Mouse (Mus musculus) heart, postnatal 10 days (tissue): ENCODE results near the gene 4933424G06Rik. TPM values are rescaled to one million over a fixed set of nuclear protein-coding genes. Genes with fewer than 3 reads are reported as not detected.
A peak's percentile ranks its signal among the peaks of the same experiment; 100 is the strongest.

Experiments
- DNase-seq, 2 experiments: peaks; one replicate each; pipeline ENCODE4 v3.0.0; 2021
- intact Hi-C: fragments of 180-260 bp; cut with DNase I; formaldehyde crosslinking; loops from one replicate; pipeline ENCODE4 v1.15.1; 2025
- total RNA-seq, 2 experiments: library from RNA; stranded (reverse); gene quantifications; 2 replicates each; pipeline ENCODE4 v1.2.3; 2021

Gene 4933424G06Rik
- total RNA-seq, 2 experiments from 2014 or later: not detected

DNA sequence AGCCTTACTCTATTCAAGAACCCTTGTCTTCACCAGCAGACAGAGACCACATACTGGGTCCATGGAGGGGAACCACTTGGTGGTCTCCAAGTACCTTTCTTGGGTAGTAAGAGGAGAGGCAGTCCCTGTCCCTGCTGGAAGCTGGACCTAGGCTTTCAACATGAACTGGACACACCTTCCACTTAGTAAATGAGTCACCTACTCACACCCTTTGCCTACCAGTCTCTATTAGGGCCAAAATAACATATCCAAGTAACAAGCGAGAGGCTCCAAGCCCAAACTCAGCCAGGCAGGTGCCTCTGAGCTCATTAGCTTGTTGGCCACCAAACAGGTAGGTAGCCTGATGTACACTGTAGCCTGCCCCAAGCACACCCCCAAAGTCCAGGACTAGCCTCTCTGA lies 1.3 kb upstream of the 4933424G06Rik start:
- no peak for DNase-seq
- intact Hi-C loops: loop anchor here (2.0 kb wide), 1 partner anchor 16 kb away; no protein-coding TSS in a partner anchor

DNA sequence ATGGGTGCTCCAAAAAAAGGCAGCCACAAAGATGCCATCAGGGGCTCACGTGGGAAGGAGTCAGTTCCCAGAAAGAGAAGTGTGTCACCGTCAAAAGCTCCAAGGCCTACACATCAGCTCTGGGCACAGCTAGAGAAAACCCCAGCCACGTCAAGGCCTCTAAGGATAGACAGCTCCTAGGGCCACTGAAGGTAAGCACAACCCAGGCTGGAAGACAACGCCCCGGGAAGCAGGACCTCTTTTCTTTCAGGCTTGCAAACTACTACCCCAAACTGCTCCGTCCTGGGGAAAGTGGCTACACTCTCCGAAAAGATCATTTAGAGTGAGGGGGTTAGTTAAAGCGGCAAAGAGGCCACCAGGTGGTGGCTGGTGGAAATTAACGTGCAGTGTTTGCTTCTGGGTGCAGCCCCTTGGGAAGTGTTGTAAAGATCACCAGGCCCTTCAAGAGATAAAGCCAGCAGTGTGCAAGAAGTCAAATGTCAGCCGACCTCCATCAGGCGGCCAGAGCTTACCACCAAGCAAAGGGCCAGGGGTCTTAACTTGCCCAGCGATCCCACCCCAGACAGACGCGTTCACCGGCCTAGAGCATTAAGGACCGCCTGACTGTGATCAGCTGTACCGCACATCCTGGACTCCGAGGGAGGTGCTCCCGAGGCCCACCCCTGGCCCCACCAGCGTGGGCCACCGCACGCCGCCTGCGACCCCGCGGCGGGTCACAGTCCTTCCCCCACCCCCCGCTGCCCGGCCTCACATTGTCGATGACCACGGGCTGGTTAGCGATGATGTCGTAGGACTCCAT lies 695 bp upstream of the 4933424G06Rik start:
- DNase-seq: peak; percentile 41 to 59
- intact Hi-C loops: loop anchor here (2.0 kb wide), 1 partner anchor 16 kb away; no protein-coding TSS in a partner anchor

DNA sequence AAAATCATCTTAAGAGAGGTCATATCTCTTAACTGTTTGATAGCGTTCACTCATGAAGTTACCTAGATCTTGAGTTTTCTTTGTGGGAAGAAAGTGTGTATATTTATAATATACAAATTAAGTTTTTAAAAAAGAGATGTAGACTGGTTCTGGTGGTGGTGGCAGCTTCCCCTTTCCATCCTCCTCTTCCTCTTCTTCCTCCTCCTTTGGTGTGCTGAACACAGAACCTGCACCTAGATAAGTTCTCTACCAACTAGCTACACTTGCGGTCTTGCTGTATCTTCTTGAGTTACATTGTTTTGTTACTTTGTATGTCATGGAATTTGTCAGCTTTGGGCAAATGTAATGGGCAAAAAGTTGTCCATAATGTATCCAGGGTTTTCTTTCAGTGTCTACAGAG lies 1.2 kb downstream of the 4933424G06Rik start:
- intact Hi-C loops: no loop called here
- DNase-seq: no peak

DNA sequence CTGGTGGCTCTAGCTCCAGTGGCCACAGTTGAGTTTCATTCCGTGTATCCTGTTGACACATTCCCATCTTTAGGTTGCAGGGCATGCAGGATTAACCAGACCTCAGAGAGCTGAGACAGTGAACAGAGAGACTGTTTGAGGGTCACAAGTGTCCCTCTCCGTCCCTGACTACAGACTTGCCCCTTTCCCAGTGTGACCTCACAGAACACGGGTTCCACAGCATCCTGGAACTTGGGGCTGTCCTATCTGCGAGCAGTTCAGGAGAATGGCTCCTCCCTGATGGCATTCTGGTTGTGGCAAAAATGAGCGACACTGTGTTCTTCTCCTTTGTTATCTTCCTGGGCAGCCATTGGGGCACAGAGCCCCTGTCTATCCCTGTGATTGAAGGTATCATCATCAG lies 4.4 kb downstream of the 4933424G06Rik start, which contains the start of gene Actr1b:
Actr1b (minus strand) TSS at position 112 of the 400 bp plus-strand sequence.
- DNase-seq: no peak
- intact Hi-C loops: no loop called here

DNA sequence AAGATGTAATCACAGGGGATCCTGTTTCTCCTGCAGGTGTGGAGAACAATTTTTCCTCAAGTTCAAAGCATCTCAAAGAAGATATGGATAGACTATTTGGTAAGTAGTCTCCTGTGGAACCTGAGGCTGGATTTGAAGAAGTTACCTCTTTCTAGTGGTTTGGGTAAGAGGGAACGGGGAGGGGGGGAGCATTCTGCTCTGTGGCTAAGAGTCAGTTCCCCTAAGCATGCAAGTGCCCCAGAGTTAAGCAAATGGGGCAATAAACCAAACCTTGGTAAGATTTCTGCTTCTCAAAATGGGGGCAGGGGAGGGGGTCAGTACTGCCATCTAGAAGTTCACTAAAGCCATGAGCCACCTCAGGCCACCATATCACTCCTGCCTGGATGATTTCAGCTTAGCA lies 8.8 kb downstream of the 4933424G06Rik start:
- no peak for DNase-seq
- intact Hi-C loops: no loop called here

DNA sequence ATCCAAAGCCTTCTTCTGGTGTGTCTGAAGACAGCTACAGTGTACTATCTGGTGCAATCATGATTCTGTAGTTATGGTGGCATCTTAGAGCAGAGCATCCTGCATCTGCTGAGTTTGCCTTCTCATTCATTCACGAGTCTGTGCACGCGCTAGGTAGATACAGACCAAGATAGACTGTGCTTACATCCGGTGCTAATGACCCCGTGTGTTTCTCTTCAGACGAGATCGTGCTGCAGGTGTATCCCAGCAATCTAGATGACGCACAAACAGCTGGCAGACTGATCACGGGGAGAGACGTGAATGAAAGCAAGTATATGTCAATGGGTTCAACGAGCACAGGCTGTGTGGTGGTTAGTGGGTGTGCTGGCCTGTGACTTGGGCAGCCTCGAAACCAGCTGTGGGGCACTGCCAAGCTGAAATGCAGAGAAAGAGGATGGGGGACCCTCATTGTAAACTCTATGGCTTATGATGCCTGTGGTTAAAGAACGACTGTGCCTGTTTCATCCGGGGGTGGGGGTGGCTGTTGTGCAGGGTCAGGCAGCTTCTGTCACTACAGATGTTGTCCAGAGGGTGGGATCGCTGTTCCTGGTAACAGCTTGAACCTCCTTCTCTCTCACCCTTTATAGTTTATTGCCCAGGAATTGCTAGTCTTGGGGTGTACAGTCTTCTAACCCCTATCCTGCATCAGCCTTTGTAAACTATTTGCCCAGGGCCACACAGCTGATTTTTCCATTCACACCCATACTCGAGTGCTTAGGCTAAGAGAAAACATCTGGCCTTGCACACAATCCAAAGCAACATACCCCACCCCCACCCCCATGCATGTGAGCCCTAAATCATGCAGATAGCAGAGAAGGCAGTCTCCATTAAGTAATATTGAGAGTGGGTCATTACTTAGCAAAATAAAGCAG lies 13.5 kb downstream of the 4933424G06Rik start:
- intact Hi-C loops: no loop called here

DNA sequence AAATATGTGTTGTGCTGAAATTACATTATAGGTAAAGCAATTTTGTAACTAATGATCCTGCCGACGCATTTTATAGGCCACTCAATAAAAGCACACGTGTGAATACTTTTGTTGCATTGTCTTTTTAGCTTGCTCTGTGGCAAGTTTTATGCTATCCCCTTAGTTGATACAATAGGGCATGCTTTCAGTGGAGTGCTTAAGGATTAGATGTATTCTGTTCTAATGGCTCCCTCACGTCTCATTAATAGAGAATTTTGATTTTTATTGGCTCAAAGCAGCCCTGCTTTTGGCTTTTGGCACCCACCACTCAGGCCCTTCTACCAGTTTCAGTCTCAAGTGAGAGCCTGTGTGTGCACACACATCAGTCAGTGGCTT lies 14.1 kb downstream of the 4933424G06Rik start:
- no peak for DNase-seq
- intact Hi-C loops: no loop called here

More for the DNA sequence above, 13.5 kb downstream of the 4933424G06Rik start:
- no peak for DNase-seq

DNA sequence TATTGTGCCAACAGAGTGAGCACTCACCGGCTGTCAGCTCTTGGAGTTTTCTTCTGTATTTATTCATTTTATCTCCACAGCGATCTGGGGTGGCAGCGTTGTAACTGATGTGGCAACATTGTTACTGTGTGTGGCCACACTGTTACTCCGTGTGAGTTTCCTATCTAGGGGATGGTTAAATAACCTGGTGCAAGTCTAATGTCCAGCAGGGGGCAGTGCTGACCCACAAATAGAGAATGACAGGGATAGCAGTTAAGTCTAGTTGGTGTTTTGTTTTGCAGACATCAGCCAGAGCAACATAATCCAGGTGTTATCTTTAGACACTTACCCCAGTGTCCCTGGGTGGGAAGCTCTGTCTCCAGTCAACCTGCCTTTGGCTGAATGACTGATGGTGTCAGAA lies 27.4 kb downstream of the 4933424G06Rik start:
- intact Hi-C loops: loop anchor here (2.0 kb wide), 1 partner anchor 514 kb away; no protein-coding TSS in a partner anchor
- peak; percentile 84 to 90 for DNase-seq

DNA sequence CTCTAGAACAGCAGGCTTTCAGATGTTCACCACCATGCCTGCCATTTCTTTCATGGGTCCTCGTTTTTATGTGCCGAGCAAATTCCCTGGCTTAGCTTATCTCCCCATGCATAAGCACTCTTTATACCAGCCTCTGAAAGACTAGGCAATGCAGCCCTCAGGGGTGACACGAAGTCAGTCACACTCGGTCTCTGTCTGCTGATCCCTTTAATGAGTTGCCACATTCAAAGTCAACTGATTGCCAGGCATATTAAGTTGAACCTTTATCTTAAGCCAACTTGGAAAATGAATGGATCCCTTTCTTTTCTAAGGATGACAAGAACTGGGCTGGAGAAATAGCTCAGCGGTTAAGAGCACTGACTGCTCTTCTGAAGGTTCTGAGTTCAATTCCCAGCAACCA lies 29.3 kb downstream of the 4933424G06Rik start:
- DNase-seq: no peak
- intact Hi-C loops: no loop called here

DNA sequence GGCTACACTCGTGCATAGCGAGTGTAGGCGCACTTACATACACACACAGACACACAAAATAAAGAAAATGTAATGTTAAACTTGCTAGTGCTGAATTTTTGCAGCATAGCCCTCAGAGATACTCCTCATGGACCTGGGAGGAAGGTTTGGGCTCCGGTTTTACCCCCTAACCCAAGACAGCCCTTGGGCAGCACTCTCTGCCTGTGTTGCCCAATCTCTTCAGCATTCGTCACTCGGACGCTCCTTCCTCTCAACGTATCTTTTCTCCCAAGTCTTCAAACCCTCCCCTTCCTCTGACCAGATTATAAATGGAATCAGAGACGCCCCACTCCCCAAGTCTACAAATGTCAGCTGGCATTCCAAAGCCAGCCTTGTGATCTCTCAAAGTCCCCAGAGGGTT lies 33.1 kb downstream of the 4933424G06Rik start:
- intact Hi-C loops: no loop called here
- no peak for DNase-seq

DNA sequence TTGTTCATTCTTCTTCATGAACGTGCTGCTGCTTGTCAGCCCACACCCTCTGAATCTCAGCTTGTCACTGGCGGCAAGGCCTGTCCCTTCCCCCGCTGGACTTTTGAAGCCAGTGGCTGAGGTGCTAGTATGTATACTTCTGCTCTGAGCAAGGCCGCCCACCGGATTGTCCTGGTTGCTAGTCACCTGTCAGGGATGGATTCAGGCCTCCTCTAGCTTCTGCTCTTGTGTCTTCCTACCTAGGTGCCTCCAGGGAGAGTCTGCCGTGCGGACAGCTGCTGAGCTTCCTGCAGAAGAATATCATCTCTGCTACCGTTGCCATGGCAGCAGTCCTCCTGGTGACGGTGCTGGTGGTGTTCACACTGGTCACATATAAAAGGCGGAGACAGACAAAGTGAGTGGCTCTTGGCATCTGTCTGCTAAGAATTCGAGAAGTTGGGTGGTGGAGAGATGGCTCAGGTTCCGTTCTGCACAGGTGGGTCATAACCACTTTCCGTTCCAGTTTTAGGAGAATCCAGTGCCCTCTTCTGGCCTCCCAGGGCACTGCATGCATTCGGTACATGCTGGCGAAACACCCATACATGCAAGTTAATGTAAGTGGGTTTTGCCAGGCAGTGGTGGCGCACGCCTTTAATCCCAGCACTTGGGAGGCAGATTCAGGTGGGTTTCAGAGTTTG lies 34.5 kb downstream of the 4933424G06Rik start:
- DNase-seq: peak; percentile 67 to 80
- intact Hi-C loops: loop anchor here (2.0 kb wide), 1 partner anchor 198 kb away; the partner anchor contains the start of gene Ankrd39

DNA sequence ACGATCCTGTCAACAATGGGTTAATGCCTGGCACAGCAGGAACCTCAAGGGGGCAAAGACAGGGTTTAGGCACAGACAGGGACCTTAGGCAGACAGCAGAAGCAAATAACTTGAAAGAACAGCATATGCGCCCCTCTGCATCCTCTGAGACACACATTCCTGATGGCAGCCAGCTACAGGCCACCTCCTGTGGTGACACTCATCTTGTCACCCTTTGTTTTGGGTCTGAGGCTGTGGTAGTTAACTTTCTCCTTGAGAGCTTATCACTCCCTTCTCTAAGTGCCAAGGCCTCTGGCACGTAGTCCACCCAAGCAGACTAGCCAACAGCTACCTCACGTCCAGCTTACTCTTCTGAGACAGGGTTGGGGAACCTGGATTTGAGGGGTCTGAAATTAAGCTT lies 35.7 kb downstream of the 4933424G06Rik start:
- intact Hi-C loops: loop anchor here (2.0 kb wide), 1 partner anchor 199 kb away; the partner anchor contains the start of gene Ankrd39
- DNase-seq: no peak

DNA sequence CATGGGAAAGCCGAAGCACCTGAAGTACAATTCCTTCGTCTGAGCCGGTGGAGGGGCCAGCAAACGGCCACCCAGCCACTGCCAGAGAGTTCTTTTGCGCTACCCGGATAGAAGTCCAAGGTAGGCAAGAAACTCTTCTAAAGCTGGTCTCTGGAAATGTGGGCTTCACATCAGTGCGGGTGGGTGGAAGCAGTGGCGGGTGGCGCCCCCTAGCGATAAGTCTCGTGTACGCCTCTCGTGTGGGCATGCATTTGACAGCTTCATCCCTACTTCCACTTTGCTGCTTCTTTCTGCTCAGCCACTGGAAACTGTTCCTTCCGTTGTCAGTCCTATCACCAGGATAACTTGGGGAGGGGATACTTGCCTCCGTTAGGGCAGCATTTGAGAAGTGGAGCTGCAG lies 36.5 kb downstream of the 4933424G06Rik start:
- intact Hi-C loops: no loop called here
- DNase-seq: peak in 1 of 2 experiments; percentile 56

DNA sequence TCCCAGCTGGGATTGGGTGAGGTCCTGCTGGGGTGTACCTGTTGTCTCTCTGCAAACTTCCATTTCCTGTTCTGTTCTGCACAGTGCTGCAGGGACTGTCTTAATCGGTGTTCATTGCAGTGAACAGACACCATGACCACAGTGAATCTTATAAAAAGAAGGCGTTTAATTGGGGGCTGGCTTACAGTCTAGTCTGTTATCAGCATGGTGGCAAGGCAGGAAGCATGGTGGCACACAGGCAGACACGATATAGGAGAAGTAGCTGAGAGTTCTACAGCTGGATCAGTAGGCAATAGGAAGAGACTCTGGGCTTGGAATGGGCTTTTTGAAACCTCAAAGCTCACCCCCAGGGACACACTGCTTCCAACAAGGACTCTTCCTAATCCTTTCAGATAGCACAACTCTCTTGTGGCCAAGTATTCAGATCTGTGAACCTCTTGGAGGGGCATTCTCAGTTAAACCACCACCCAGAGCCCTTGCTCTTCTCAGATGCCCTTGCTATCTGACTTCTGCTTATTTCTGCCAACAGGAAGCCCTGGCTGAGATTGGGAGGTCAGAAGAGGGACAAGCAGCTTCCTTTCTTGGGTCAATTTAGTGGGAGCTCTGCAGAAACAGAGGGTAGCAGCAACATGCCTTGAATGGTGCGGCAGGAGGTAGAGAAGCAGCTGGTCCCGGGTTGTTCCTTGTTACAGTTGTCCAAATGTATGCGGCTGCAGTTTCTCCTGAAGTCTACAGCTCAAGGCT lies 44.2 kb downstream of the 4933424G06Rik start:
- intact Hi-C loops: no loop called here
- DNase-seq: no peak

DNA sequence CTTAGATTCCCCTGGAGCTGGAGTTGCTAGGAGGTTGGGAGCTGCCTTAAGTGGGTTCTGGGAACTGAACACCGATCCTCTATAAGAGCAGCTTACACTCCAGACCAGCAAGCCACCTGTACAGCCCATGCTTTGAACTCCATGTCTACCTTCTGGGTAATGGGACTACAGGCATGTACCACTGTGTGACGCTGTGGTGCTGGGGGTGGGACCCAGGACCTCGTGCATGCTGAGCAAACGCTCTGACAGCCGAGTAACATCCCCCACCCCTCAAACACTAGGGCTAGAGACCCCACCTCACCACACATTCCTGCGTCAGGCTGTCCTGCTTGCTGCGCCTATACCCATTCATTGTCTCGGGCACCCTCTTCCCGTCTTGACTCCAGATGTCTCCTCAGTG lies 48.6 kb downstream of the 4933424G06Rik start:
- intact Hi-C loops: no loop called here
- DNase-seq: no peak

DNA sequence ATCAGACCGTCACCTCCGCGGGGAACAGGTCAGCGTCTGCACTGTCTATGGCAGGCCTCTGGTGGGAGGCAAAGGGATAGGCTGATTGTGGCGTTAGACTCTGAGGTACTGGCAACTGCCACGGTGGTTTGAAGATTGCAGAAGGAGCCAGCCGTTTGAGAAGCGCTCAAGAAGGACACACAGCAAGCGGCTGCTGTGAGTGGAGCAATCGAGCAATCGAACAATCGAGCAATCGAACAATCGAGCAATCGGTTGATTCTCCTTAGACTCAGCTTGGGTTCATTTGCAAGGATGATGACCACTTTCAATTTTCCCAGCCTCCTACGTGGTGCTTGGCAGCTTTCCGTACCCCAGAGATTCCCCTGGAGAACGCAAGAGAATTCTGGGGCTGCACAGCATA lies 49.1 kb downstream of the 4933424G06Rik start:
- intact Hi-C loops: no loop called here
- no peak for DNase-seq

DNA sequence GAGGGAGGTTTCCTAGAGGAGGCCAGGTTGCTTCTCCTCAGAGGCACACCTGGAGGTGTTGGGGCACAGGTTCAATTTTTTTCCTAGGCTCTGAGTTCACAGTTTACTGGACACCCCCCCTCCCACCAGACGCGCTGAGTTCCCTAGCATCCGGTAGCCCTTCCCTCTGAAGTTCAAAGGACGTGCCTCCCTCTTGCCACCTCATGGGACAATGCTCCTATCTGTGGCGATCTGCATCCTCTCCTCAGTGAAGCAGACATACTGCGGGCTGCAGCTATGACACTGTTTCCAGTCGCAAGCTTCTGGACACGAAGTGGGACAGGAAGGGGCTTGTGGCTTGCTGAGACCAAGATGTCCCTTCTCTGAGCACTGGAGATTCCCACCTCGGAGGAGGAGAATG lies 50.5 kb downstream of the 4933424G06Rik start:
- DNase-seq: no peak
- intact Hi-C loops: no loop called here

DNA sequence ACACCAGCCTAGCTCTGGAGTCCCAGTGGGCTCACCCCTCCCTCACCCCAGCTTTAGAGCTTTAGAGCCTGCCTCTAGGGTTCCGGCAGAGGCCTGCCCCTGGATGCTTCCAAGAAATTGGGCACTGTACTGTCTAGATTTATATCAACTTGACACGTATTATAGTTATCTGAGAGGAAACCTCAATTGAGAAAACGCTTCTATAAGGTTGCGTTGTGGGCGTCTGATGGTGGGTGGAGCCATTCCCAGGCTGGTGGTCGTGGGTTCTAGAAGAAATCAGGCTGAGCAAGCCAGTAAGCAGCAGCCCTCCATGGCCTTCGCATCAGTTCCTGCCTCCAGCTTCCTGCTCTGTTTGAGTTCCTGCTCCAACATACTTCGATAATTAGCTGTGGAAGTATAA lies 51.1 kb downstream of the 4933424G06Rik start:
- intact Hi-C loops: no loop called here
- no peak for DNase-seq

DNA sequence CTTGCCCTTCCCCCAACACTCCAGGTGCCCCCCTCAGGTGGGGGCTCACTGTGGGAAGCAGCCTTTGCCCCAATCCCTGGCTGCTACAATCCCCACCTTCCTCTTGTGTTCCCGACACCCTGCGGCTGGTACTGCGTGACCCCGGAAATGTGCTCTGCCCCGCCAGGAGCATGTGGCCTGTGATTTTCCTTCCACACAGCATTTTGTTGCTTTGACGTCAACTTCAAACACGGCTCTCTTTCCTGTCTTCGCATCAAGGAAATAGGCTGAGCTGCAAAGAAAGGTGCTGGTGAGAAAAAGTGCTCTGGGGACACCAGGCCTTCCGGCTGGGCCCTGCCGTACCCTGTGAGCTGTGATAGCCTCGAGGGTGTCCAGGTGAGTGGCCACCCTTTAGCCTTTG lies 51.6 kb downstream of the 4933424G06Rik start, which contains the start of gene Zap70:
Zap70 (plus strand) TSS at position 231 of the 400 bp plus-strand sequence.
- no peak for DNase-seq
- intact Hi-C loops: no loop called here
